Comparison of ENCODE assay signal across 10 mouse cellular contexts in genomic region chr12:83764519-83764918, GRCm38 (mm10). TPM values are rescaled to one million over a fixed set of nuclear protein-coding genes. Genes with fewer than 3 reads are reported as not detected.
A peak's percentile ranks its signal among the peaks of the same experiment; 100 is the strongest.
DNase-seq lines count a peak whose midpoint lies in the region; ATAC-seq and TF ChIP-seq lines count a peak whose summit lies in the region.
"Had no signal": no experiment of that assay in that cellular context is flagged by ENCODE, and none has a peak within 500 bp of the region (broad histone marks: within the 10 kb centered on the region; RNA-seq: fewer than 3 reads in every experiment).

No protein-coding gene starts in this region.

- H3K4me2 ChIP-seq in forebrain, embryonic 12.5 days, result 0 out of 2 replicates have a peak overlapping the region, but pooled peaks have one; percentile 56
- peak overlapping the region; percentile 56 for H3K4me2 ChIP-seq in hindbrain, embryonic 15.5 days
- H3K4me2 ChIP-seq in liver, embryonic 13.5 days, result peak overlapping the region; percentile 60

- no peak overlapping the region for H3K4me3 ChIP-seq in forebrain, embryonic 12.5 days (replicated peaks)
- no peak overlapping the region for H3K4me3 ChIP-seq in forebrain, embryonic 10.5 days
- no peak overlapping the region for H3K4me3 ChIP-seq in hindbrain, embryonic 15.5 days
- no peak overlapping the region for H3K4me3 ChIP-seq in hindbrain, embryonic 10.5 days
- peak overlapping the region; percentile 73; the same call in 1 of the 2 replicates for H3K4me3 ChIP-seq in E14TG2a.4 (replicated peaks; ENCODE audit: low read length)
- peak overlapping the region; percentile 45; the same call in 1 of the 2 replicates for H3K4me3 ChIP-seq in liver, embryonic 13.5 days (replicated peaks)

- TF ChIP-seq CTCF in E14TG2a.4 (conservative IDR thresholded peaks at IDR 0.05; ENCODE audit: low read length), result no peak

- peaks cover 13% of the 10 kb centered on the region for H3K4me1 ChIP-seq in forebrain, embryonic 12.5 days
- peaks cover 51% of the 10 kb centered on the region for H3K4me1 ChIP-seq in forebrain, embryonic 10.5 days
- H3K4me1 ChIP-seq in hindbrain, embryonic 15.5 days (replicated peaks), result peaks cover 14% of the 10 kb centered on the region
- H3K4me1 ChIP-seq in hindbrain, embryonic 10.5 days (replicated peaks), result peaks cover 52% of the 10 kb centered on the region
- peaks cover 40% of the 10 kb centered on the region for H3K4me1 ChIP-seq in E14TG2a.4 (replicated peaks; ENCODE audit: low read depth, low read length)
- peaks cover 24% of the 10 kb centered on the region for H3K4me1 ChIP-seq in liver, embryonic 13.5 days (replicated peaks)

- ATAC-seq in forebrain, embryonic 12.5 days (ENCODE audit: low FRiP score), result no peak
- ATAC-seq in hindbrain, embryonic 15.5 days (ENCODE audit: low FRiP score, low read depth), result no peak
- no peak for ATAC-seq in liver, embryonic 13.5 days (ENCODE audit: low read depth)

- no peak for DNase-seq in forebrain, embryonic 10.5 days (ENCODE audit: extremely low spot score, low spot score)
- DNase-seq in hindbrain, embryonic 10.5 days (ENCODE audit: low spot score), result no peak
- DNase-seq in liver, embryonic 13.5 days, result no peak
- no peak for DNase-seq in right cerebral cortex, adult 2 months (ENCODE audit: low spot score in 2 of 2)
- no peak for DNase-seq in adrenal gland, postnatal 4 days (ENCODE audit: low spot score in 2 of 2)
- DNase-seq: gastrocnemius, postnatal 10 days had no signal

- 82% methylated on average over 10 of the region's 10 CpGs for WGBS in forebrain, embryonic 12.5 days
- WGBS in forebrain, embryonic 10.5 days, result 83% methylated on average over 10 of the region's 10 CpGs
- WGBS in hindbrain, embryonic 15.5 days, result 75% methylated on average over 10 of the region's 10 CpGs
- 82% methylated on average over 10 of the region's 10 CpGs for WGBS in hindbrain, embryonic 10.5 days
- WGBS in liver, embryonic 13.5 days (ENCODE audit: insufficient replicate concordance), result 65% methylated on average over 10 of the region's 10 CpGs

- no peak overlapping the region for H3K9ac ChIP-seq in forebrain, embryonic 12.5 days
- H3K9ac ChIP-seq in hindbrain, embryonic 15.5 days, result no peak overlapping the region
- no peak overlapping the region for H3K9ac ChIP-seq in liver, embryonic 13.5 days

- no peaks in the 10 kb centered on the region for H3K36me3 ChIP-seq in forebrain, embryonic 12.5 days (replicated peaks)
- H3K36me3 ChIP-seq in forebrain, embryonic 10.5 days (replicated peaks), result no peaks in the 10 kb centered on the region
- no peaks in the 10 kb centered on the region for H3K36me3 ChIP-seq in hindbrain, embryonic 15.5 days
- H3K36me3 ChIP-seq in hindbrain, embryonic 10.5 days, result no peaks in the 10 kb centered on the region
- H3K36me3 ChIP-seq in E14TG2a.4 (ENCODE audit: insufficient read depth, low read length), result no peaks in the 10 kb centered on the region
- no peaks in the 10 kb centered on the region for H3K36me3 ChIP-seq in liver, embryonic 13.5 days

- H3K27ac ChIP-seq in forebrain, embryonic 12.5 days, result no peak overlapping the region
- no peak overlapping the region for H3K27ac ChIP-seq in forebrain, embryonic 10.5 days
- no peak overlapping the region for H3K27ac ChIP-seq in hindbrain, embryonic 15.5 days (replicated peaks)
- H3K27ac ChIP-seq in hindbrain, embryonic 10.5 days, result no peak overlapping the region
- no peak overlapping the region for H3K27ac ChIP-seq in liver, embryonic 13.5 days

- H3K9me3 ChIP-seq in forebrain, embryonic 12.5 days, result no peaks in the 10 kb centered on the region
- H3K9me3 ChIP-seq in forebrain, embryonic 10.5 days, result no peaks in the 10 kb centered on the region
- H3K9me3 ChIP-seq in hindbrain, embryonic 15.5 days, result no peaks in the 10 kb centered on the region
- no peaks in the 10 kb centered on the region for H3K9me3 ChIP-seq in hindbrain, embryonic 10.5 days
- H3K9me3 ChIP-seq in E14TG2a.4 (ENCODE audit: low read length), result no peaks in the 10 kb centered on the region
- H3K9me3 ChIP-seq in liver, embryonic 13.5 days (replicated peaks), result no peaks in the 10 kb centered on the region

- H3K27me3 ChIP-seq in forebrain, embryonic 12.5 days, result peaks cover 17% of the 10 kb centered on the region
- H3K27me3 ChIP-seq in forebrain, embryonic 10.5 days (ENCODE audit: poor library complexity, severe bottlenecking), result peaks cover 56% of the 10 kb centered on the region
- H3K27me3 ChIP-seq in hindbrain, embryonic 15.5 days, result no peaks in the 10 kb centered on the region
- peaks cover 46% of the 10 kb centered on the region for H3K27me3 ChIP-seq in hindbrain, embryonic 10.5 days (ENCODE audit: insufficient read depth, poor library complexity, severe bottlenecking)
- H3K27me3 ChIP-seq in E14TG2a.4 (ENCODE audit: insufficient read depth, low read length), result peaks cover 53% of the 10 kb centered on the region
- H3K27me3 ChIP-seq in liver, embryonic 13.5 days, result peaks cover 74% of the 10 kb centered on the region

RNA-seq across cellular contexts. Expression of gene Papln, which starts 1.1 kb away (rescaled TPM):
- polyA plus RNA-seq in forebrain, embryonic 12.5 days (2016; fragmentation: Nextera tagmentation; extraction: Ambion mirVana), result 0.12 and 0.23 TPM in 2 replicates
- 0.07 TPM in 2 replicates for polyA plus RNA-seq in forebrain, embryonic 10.5 days (2016; fragmentation: Nextera tagmentation; extraction: Ambion mirVana)
- polyA plus RNA-seq in hindbrain, embryonic 15.5 days (2015; fragmentation: Nextera tagmentation; extraction: Ambion mirVana), result 0.32 and 0.52 TPM in 2 replicates
- 0.04 and 0.14 TPM in 2 replicates for polyA plus RNA-seq in hindbrain, embryonic 10.5 days (2016; fragmentation: Nextera tagmentation; extraction: Ambion mirVana)
- 0.60 and 0.67 TPM in 2 replicates for polyA plus RNA-seq in liver, embryonic 13.5 days (2015; fragmentation: Nextera tagmentation; extraction: Ambion mirVana)
- total RNA-seq in adrenal gland, postnatal 4 days (2021), result 1 to 10 TPM; 2.8 to 6.0 TPM
- total RNA-seq: megakaryocyte-erythroid progenitor cell, adult 5-6 weeks had no signal

Comparison
In these comparisons a context has a peak if more than half of its experiments do, and no peak if none do; other contexts are left out.
1. H3K4me3 ChIP-seq: peak in E14TG2a.4 (single experiment) and liver, embryonic 13.5 days (single experiment); none in forebrain, embryonic 12.5 days (single experiment), forebrain, embryonic 10.5 days (single experiment), hindbrain, embryonic 15.5 days (single experiment) and hindbrain, embryonic 10.5 days (single experiment).
2. Peak in every context shown above with its lines, with median percentiles within 50 percentile points of each other: H3K4me2 ChIP-seq.